Mouse (Mus musculus) spleen, adult 2 months (tissue): ENCODE data around the gene Gabbr2.

ENCODE experiments used
- CTCF ChIP-seq: fragments of 200-500 bp; IDR thresholded peaks from 2 replicates; pipeline ENCODE4 v1.5.1; 2011; ENCODE audit warnings: mild to moderate bottlenecking, inconsistent platforms; ENCODE audit not compliant: insufficient read depth, insufficient read length, insufficient replicate concordance; ENCODE audit errors: extremely low read depth
- POLR2A ChIP-seq: fragments of 200-500 bp; IDR thresholded peaks from 2 replicates; pipeline ENCODE4 v1.6.1; 2011; ENCODE audit warnings: low read depth, low read length, inconsistent platforms

GRCm38 (mm10) chr4:46749015-46749414, 242.7 kb downstream of the Gabbr2 start:
- TF ChIP-seq POLR2A = no peak
- no peak for TF ChIP-seq CTCF
